Mouse (Mus musculus) NIH3T3 (cell line): Measurements from ENCODE around the gene Amd1.

Experiments
- DNase-seq: peaks from one replicate; pipeline ENCODE4 v3.0.0-alpha.2; 2012; ENCODE audit warnings: low read depth

The Amd1 gene

GRCm38 (mm10) chr10:40301181-40302075 is 558 bp downstream of the Amd1 start:
- peak; percentile 65 for DNase-seq

GRCm38 (mm10) chr10:40300648-40301171 is 1.3 kb downstream of the Amd1 start:
- peak; percentile 95 for DNase-seq

DNA sequence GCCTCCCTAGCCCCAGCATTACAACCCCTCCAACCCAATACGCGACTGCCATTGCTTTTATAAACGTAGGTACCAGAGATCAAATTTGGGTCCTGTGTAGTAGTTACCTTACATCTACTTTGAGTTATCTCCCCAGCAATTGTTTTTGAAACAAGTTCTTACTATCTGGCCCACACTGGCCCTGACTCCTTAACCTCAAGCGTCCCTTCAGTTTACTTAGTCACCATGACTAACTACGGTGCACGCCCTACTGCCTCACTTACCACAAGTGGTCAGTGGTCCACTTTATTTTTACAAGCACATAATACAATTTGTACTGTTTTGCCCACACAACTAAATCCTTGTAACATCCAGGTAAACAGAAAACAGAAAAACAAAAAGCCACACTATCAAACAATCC is 9.3 kb downstream of the Amd1 start:
- DNase-seq = no peak

GRCm38 (mm10) chr10:40286767-40287166 is 15.2 kb downstream of the Amd1 start:
- DNase-seq = no peak

DNA sequence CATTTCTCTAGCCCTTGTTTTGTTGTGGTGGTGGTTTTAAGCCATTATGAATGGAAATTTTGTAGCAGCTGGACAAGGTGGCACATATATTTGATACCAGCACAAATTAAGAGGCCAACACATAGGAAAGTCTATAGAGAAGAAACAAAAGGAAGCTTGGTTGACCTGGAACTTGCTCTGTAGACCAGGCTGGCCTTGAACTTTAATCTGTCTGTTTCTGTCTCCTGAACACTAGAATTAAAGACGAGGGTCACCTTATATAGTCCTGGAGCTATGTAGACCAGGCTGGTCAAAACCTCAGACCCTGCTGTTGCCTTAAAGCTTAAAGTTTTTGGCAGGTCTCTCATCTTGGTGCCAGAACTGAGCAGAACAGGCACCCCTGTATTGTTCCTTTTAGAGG is 16.4 kb downstream of the Amd1 start:
- no peak for DNase-seq

GRCm38 (mm10) chr10:40284997-40285396 is 17.0 kb downstream of the Amd1 start:
- no peak for DNase-seq

DNA sequence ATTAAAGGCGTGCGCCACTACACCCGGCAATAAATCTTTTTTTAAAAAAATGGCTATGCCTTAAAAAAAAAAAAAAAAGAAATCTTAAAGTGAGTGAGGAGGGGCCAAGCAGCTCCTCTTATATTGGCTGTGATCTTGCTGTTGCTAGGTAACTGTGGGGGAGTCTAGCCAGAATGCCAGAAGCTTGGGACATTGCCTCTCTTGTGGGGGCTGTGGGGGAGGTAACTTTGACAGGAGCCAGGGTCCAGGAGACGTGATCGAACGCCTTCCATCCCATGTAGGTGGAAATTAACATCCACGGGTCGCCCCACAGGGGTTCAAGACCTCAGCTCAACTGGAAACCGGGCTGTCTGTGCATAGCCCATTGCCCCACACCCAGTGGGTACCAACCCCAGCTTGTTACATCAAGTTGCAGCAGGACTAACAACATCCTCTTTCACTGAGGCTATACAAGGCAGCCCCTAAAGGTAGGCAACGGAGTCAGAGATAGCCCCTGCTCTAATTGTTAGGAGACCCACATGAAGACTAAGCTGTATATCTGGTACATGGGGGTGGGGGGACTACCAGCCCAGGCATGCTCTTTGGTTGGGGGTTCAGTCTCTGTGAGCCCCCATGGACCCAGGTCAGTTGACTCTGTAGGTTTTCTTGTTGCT is 17.7 kb downstream of the Amd1 start:
- DNase-seq = no peak

DNA sequence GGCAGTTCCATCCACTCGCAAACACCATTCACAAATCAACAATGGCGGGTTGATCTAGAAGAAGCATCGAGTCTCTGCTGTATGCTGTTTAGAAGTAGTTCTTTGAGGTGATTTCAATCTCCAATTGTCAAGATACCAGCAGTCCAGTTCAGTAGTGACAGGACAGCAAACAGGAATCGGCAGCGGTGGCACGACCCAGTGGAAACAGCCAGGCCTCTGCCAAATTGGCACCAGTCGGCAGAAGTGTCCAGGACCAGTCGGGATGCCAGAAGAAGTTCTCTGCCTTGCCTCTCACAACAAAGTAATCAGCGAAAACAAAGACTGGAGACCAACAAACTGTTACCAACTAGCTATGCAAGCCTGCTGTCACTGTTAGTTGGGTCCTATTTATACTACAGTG is 18.4 kb downstream of the Amd1 start:
- no peak for DNase-seq

DNA sequence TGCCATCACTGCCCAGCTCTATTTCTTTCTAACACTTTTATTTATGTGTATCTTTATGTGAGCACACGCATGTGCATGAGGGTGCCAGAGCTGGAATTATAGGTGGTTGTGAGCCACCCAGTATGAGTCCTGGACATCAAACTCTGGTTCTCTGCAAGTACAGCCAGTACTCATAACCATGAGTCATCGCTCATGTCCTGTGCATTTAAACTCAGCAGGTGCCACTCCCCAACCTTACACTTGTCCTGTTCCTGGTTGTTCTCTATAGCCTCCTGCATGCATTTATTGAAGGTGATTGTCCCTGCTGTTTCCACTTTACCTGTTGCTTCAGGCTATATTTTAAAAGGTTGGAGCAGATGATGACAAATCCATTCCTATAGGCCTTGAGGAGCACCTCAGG is 20.4 kb downstream of the Amd1 start:
- DNase-seq = no peak

DNA sequence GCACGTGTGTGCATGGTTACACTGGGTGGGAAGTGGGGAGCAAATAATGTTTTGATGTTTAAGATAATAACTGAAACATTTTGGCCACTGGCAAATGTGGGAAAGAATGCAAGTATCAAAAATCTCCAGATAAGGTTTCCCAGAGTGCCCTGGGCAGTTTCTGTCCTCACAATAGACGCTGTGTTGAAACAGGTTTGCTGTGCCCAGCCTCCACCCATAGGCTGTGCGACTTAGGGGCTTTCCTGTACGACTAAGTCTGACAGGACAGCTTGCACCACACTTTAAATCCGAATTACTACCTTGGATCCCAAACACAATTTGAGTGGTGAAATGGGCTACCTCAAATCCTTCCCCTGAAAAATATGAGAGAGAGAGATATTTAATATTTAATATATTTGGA is 23.7 kb downstream of the Amd1 start:
- DNase-seq = no peak

GRCm38 (mm10) chr10:40275991-40276390 is 26.0 kb downstream of the Amd1 start:
- no peak for DNase-seq

- no peak for DNase-seq
Measured at GRCm38 (mm10) chr10:40273938-40274337, 28.0 kb downstream of the Amd1 start.

DNA sequence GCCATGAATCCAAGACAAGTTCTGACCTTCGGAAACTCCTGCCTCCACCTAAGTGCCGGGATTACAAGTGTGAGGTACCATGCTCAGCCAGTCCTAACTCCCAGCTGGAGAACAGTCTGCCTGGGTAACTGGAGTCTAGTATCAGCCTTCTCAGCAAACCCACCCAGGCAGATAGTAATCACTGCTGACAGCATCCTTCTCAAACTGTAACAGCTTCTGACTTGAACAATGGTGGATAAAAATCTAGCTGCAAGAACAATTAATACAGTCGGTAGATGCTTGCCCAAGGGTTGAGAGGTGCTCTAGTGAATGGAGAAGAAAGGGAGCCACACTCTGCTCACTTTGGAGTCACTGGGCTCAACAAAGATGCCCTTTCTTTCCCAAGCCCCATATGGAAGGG is 30.8 kb downstream of the Amd1 start:
- DNase-seq = no peak

GRCm38 (mm10) chr10:40264920-40265319 is 37.1 kb downstream of the Amd1 start:
- DNase-seq = no peak

DNA sequence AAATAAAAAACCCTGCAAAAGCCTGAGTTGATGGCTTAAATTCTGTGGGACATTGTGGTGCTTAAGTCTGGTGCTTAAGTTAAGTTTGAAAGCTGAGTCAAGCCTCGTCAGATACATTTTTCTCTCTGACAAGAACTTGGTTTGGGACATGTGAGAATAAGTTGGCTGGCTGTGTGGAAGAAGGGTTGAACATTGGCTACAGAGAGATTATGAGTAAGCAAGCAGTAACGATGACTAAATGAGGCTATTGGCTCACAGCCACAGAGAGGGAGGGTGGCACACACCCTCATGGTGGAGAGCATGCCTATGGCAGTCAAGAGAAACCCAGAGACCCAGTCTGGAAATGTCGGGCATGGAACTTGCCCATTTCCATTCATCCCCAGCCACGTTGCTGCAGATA is 38.3 kb downstream of the Amd1 start:
- DNase-seq = peak; percentile 97

- peak; percentile 65 for DNase-seq
Measured at GRCm38 (mm10) chr10:40262200-40262599, 39.8 kb downstream of the Amd1 start.

- DNase-seq = no peak
Measured at GRCm38 (mm10) chr10:40260305-40260704, 41.7 kb downstream of the Amd1 start.

DNA sequence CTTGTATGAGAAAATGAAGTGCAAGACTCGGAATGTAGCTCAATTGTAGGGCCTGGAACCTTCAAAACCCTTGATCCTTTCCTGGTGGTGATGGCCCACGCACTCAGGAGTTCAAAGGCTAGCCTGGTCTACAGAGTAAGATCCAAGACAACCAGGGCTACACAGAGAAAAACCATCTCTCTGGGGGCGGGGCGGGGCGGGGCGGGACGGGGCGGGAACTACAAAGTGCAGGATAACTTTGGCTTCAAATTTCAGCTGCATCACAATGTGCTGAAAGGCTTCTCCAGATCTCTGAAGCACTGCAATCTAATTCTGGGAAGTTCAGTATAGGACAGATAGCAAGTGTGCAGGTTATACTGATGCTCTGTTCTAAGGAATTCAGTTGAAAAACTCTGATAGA is 42.4 kb downstream of the Amd1 start:
- peak; percentile 55 for DNase-seq

GRCm38 (mm10) chr10:40258976-40259375 is 43.0 kb downstream of the Amd1 start:
- DNase-seq = peak; percentile 90

- DNase-seq = peak; percentile 95
Measured at GRCm38 (mm10) chr10:40258401-40258966, 43.5 kb downstream of the Amd1 start.

DNA sequence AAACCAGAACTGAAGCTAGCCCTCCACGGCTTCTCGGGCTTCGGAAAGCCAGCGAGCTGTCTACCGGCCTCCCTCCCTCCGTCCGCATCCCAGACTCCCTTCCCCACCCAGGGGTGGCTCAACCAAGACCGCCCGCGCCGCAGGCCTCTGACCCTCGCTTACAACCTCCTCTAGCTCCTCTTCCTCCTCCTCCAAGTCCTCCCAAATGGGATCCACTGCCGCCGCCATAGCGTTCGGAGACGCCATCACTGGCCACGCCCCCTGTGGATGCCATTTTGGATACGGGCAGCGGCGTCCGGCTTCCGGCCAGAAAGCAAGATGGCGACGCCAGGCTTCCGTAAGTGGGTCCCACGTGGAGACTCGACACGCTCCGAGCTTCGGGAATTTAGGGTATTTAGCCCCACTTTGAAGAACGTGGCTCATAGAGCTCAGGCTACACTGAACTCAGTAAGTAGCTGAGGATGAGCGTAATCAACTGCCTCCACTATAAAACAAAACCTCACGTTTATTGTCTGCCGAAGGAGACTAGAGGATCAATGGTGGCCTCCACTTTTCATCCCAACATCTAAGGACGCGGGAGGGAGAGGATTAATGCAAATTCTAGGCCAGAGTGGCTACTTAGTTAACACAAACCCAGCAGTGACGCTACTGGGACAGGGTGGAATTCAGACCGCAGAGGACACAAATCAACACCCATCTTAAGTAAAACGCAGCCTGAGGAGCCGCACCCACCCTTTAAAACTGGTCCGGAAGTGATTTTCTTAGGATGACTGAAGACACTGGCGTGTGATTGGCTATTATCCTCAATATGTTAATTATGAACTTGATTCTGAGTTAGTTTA is 44.4 kb downstream of the Amd1 start, which contains the start of gene Gtf3c6:
TSS of gene Gtf3c6 (minus strand) at position 695 of the 842 bp plus-strand sequence.
- peak; percentile 98 for DNase-seq

- DNase-seq = peak; percentile 82
Measured at GRCm38 (mm10) chr10:40256716-40257115, 45.3 kb downstream of the Amd1 start.
